Mouse (Mus musculus): ENCODE measurements around the gene Tmem179b.

The Tmem179b gene

DNA sequence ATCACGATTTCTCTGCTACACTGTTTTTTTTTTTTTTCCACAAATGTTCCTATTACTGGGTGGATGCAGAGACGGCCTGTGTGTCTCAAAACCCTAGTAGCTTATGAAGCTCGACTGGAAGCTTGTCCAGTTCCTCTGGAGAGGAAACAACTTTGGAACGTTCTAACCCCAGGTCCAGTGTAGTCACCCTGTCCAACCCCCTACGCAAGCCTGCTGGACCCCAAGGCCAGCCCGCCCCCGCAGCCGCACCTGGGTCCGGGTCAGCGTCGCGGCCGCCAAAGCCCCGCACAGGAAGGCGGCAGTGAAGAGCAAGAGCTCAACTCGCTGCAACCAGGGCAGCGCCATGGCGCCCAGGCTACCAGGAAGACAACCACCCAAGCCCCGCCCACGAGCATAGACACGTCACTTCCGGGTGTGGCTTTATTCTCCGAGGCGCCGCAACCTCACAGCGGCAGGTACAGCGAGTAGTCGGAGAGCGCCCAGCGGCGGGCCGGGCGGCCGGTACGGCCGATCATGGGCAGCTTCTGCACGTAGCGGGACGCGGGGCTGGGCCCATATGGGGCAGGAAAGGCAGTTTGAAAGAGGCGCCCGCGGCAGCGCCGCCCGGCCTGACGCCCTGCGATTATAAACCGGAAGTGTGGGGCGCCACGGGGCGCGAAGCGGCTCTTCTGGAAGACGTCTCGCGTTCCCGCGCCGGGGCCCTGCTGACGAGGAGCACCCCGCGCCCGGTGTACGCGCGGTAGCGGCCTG, at the start of gene Tmem179b:
Tmem179b (minus strand) TSS at position 382 of the 750 bp plus-strand sequence.
- in situ Hi-C loops (cut with MboI): no loop called here

- in situ Hi-C loops (cut with MboI): no loop called here
Observed at GRCm38 (mm10) chr19:8822696-8823095, 48.4 kb upstream of the Tmem179b start.

DNA sequence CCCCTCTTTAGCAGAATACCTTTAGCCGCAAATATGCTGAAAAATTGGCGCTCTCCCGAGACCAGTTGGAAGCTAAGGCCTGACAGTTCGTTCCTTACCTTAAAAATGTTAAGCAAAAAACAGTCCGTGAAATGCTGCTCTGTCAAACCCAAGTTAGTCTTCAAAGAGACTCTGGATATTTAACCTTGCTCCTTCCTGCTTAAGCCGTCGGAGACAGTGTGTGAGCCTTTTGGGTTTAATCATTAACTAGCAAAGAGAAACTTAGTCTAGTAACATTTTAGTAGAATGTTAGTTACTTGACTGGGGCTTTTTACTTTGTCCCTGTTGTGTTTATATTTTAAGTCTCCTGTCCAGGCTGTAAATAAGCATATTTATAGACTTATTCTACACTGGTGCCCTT, 46.9 kb upstream of the Tmem179b start:
- in situ Hi-C loops (cut with MboI): no loop called here

- in situ Hi-C loops (cut with MboI): no loop called here
Observed at GRCm38 (mm10) chr19:8820424-8820956, 46.2 kb upstream of the Tmem179b start.

- in situ Hi-C loops (cut with MboI): no loop called here
Observed at GRCm38 (mm10) chr19:8819596-8820423, 45.5 kb upstream of the Tmem179b start, which contains the start of gene Hnrnpul2. Hnrnpul2 (plus strand) TSS chr19:8820010.

- in situ Hi-C loops (cut with MboI): no loop called here
Observed at GRCm38 (mm10) chr19:8818801-8819595, 44.7 kb upstream of the Tmem179b start, which contains the start of gene Ttc9c. Ttc9c (minus strand) TSS chr19:8819333.

- in situ Hi-C loops (cut with MboI): no loop called here
Observed at GRCm38 (mm10) chr19:8818301-8818798, 44.1 kb upstream of the Tmem179b start.

GRCm38 (mm10) chr19:8817001-8817400, 42.7 kb upstream of the Tmem179b start:
- in situ Hi-C loops (cut with MboI): no loop called here

- in situ Hi-C loops (cut with MboI): no loop called here
Observed at GRCm38 (mm10) chr19:8815812-8816211, 41.5 kb upstream of the Tmem179b start.

GRCm38 (mm10) chr19:8806810-8807209, 32.5 kb upstream of the Tmem179b start:
- in situ Hi-C loops (cut with MboI): no loop called here

GRCm38 (mm10) chr19:8803879-8804660, 29.8 kb upstream of the Tmem179b start:
- in situ Hi-C loops (cut with MboI): no loop called here

GRCm38 (mm10) chr19:8803204-8803780, 29.0 kb upstream of the Tmem179b start:
- in situ Hi-C loops (cut with MboI): no loop called here

DNA sequence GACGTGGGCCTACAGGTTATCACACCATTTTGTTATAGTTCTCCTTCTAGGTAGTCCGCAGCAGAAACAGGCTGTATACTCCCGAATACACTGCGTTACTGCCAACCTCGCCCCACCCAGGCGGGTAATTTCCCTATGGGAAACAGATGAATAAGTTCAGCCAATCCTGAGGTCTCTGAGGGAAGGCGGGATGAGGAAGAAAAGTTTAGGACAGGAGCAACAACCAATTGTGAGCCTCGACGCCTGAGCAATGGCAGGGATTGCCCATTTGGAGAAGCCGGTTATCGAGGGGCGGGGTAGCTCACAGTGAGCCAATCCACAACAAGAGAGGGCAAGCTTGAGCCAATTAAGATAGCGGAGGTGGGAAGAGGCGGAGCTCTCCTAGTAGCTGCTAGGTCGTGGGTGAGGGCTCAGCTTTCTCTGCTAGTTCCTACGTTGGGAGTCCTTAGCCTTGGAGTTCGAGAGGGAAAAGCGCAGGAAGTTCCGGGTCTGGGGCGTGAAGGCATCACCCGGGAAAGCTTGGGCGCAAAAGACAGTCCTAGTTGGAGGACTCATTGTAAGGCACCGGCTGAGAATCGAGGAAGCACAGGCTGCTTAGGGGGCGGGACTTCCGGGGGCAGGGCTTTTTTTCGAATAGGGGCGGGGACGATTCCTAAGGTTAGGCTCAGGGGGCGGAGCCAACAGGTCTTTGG, 28.0 kb upstream of the Tmem179b start, which contains the start of gene Zbtb3:
Zbtb3 (plus strand) TSS at position 426 of the 692 bp plus-strand sequence.
- in situ Hi-C loops (cut with MboI): no loop called here

DNA sequence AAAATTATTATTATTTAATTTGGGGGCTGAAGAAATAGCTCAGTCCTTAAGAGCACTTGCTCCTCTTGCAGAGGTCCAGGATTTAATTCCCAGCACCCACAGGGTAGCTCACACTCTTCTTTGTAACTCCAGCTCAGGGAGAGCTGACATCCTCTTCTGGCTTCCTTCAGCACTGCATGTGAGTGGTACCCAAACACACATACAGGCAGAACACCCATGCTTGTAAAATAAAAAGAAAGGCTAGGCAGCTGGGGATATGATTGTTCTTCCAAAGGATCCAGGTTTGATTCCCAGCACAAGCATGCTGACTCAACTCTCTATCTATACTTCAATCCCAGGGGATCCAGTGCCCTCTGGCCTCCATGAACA, 24.7 kb upstream of the Tmem179b start:
- in situ Hi-C loops (cut with MboI): no loop called here

- in situ Hi-C loops (cut with MboI): no loop called here
Observed at GRCm38 (mm10) chr19:8798264-8798946, 24.1 kb upstream of the Tmem179b start, which contains the start of gene Polr2g. Polr2g (minus strand) TSS chr19:8798577.

GRCm38 (mm10) chr19:8790171-8790570, 15.9 kb upstream of the Tmem179b start:
- in situ Hi-C loops (cut with MboI): no loop called here

DNA sequence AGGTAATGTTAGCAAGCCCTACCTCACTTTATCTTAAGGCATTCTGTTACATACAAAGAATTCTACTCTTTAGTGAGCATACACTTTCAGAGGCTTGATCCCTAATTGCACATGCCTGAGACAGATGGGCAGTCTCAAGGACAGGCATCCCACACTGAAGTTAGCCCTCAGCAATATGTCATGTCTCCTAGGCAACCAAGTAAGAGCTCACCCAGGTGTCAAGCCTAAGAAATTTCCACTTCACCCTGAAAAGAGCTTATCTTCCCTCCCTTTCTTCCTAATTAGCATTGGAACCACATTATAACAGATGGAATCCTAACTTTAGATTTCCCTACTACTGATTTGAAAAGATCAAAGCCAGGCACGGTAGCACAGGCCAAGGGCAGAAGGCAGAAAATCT, 14.9 kb upstream of the Tmem179b start:
- in situ Hi-C loops (cut with MboI): no loop called here

DNA sequence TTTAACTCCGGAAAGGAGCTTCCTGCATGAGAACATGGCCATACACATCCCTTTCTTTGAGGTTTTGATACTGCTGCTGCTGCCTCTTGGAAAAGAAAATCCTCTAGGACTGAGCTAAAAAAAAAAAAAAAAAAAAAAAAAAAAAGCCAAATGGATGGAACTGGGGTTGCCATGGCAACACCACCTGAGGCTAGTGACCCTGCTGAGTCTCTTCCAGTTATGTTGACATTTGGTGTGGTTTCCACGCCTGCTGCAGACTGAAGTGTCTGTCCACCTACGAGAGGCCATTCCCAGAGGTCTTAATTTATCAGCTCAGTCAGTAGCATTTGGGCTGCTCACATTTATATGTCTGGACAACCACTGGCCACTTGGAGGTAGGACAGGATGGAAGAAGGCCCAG, 14.3 kb upstream of the Tmem179b start:
- in situ Hi-C loops (cut with MboI): no loop called here
